In the genomic region with DNA sequence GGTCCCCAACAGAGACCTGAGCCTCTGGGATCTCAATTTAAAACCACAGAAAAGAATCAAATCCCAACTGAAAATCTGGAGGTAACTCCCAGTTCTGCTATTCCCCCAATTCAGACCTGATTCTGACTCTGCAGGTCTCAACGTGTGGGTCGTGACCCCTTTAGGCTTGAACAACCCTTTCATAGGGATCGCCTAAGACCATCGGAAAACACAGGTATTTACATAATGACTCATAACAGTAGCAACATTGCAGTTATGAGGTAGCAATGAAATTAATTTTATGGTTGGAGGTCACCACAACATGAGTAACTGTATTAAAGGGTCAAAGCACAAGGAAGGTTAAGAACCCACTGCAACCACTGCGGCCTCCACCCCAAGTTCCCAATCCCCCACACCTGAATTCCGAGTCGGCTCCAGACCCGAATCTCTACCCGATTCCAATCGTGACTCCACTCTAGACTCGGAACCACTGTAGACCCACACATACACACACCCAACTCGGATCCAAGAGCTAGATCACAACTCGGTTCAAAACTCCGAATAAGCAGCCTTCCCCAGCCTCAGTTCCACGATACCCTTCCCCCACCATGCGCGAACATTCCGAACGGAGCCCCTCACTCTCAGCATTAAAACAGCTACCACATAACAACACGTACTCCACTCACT, we compare ENCODE assay signal across 8 mouse cellular contexts.
A peak's percentile ranks its signal among the peaks of the same experiment; 100 is the strongest.
DNase-seq lines count a peak whose midpoint lies in the region; ATAC-seq and TF ChIP-seq lines count a peak whose summit lies in the region.

No protein-coding gene starts in this region.

- H3K4me1 ChIP-seq in kidney, embryonic 14.5 days (ENCODE audit: control insufficient read depth, insufficient read depth, low read length): peaks cover 8% of the 10 kb centered on the region; the same call in 1 of the 2 replicates
- peaks cover 27% of the 10 kb centered on the region for H3K4me1 ChIP-seq in G1E (ENCODE audit: insufficient read depth, low read depth, low read length)
- peaks cover 32% of the 10 kb centered on the region for H3K4me1 ChIP-seq in heart, embryonic 15.5 days (replicated peaks)
- H3K4me1 ChIP-seq in midbrain, embryonic 10.5 days: peaks cover 35% of the 10 kb centered on the region

- H3K27me3 ChIP-seq in kidney, embryonic 14.5 days (ENCODE audit: control insufficient read depth, insufficient read depth, low read length): no peaks in the 10 kb centered on the region
- no peaks in the 10 kb centered on the region for H3K27me3 ChIP-seq in G1E (ENCODE audit: insufficient read depth, low read length)
- H3K27me3 ChIP-seq in heart, embryonic 15.5 days: no peaks in the 10 kb centered on the region
- no peaks in the 10 kb centered on the region for H3K27me3 ChIP-seq in midbrain, embryonic 10.5 days (ENCODE audit: low read depth, poor library complexity, severe bottlenecking)

- H3K9me3 ChIP-seq in kidney, embryonic 14.5 days (ENCODE audit: control insufficient read depth, low read length): peaks cover 14% of the 10 kb centered on the region
- no peaks in the 10 kb centered on the region for H3K9me3 ChIP-seq in G1E (replicated peaks)
- H3K9me3 ChIP-seq in heart, embryonic 15.5 days (replicated peaks): 0 out of 2 replicates have a peak, but pooled peaks cover 3% of the 10 kb centered on the region
- H3K9me3 ChIP-seq in midbrain, embryonic 10.5 days (replicated peaks): peaks cover 18% of the 10 kb centered on the region

- no peaks in the 10 kb centered on the region for H3K36me3 ChIP-seq in kidney, embryonic 14.5 days (ENCODE audit: control insufficient read depth, insufficient read depth, low read length)
- H3K36me3 ChIP-seq in G1E (replicated peaks): peaks cover 20% of the 10 kb centered on the region
- H3K36me3 ChIP-seq in heart, embryonic 15.5 days: peaks cover 5% of the 10 kb centered on the region; the same call in 1 of the 2 replicates
- H3K36me3 ChIP-seq in midbrain, embryonic 10.5 days: peaks cover 17% of the 10 kb centered on the region

- 45% methylated on average over 20 of the region's 20 CpGs for WGBS in kidney, embryonic 14.5 days
- 39% methylated on average over 20 of the region's 20 CpGs for WGBS in heart, embryonic 15.5 days
- 56% methylated on average over 20 of the region's 20 CpGs for whole genome bisulfite sequencing in midbrain, embryonic 10.5 days

- no peak for DNase-seq in kidney, postnatal 14 days
- DNase-seq in G1E (ENCODE audit: low spot score): no peak
- DNase-seq in midbrain, embryonic 10.5 days (ENCODE audit: low spot score): peak; percentile 16
- no peak for DNase-seq in embryo, embryonic 9.5 days (ENCODE audit: extremely low spot score)
- DNase-seq in adrenal gland, postnatal 25 days: no peak
- DNase-seq in cerebellum, adult 8-10 months: no peak

- TF ChIP-seq CTCF in G1E (IDR thresholded peaks at IDR 0.05; ENCODE audit: low read depth, low read length): no peak

- H3K9ac ChIP-seq in kidney, embryonic 14.5 days (ENCODE audit: low read depth, low read length): peak overlapping the region; percentile 73
- peak overlapping the region; percentile 69 for H3K9ac ChIP-seq in heart, embryonic 15.5 days

- H3K4me2 ChIP-seq in kidney, embryonic 14.5 days (replicated peaks; ENCODE audit: low read depth, low read length): peak overlapping the region; percentile 52
- H3K4me2 ChIP-seq in heart, embryonic 15.5 days: peak overlapping the region; percentile 48

- peak overlapping the region; percentile 52 for H3K4me3 ChIP-seq in kidney, embryonic 14.5 days (ENCODE audit: low read length)
- H3K4me3 ChIP-seq in G1E (ENCODE audit: low read depth, low read length): peak overlapping the region; percentile 77
- H3K4me3 ChIP-seq in heart, embryonic 15.5 days: peak overlapping the region; percentile 62
- peak overlapping the region; percentile 60 for H3K4me3 ChIP-seq in midbrain, embryonic 10.5 days

- no peak for ATAC-seq in kidney, embryonic 14.5 days (ENCODE audit: low FRiP score, low TSS enrichment)
- no peak for ATAC-seq in G1E (ENCODE audit: extremely low read depth, insufficient number of reproducible peaks, low FRiP score, poor library complexity, severe bottlenecking)
- no peak for ATAC-seq in heart, embryonic 15.5 days (replicated peaks; ENCODE audit: insufficient number of reproducible peaks, insufficient read depth, low FRiP score, low read depth)

- peak overlapping the region; percentile 80; the same call in 1 of the 2 replicates for H3K27ac ChIP-seq in kidney, embryonic 14.5 days (ENCODE audit: low read depth, low read length)
- H3K27ac ChIP-seq in heart, embryonic 15.5 days: peak overlapping the region; percentile 81
- H3K27ac ChIP-seq in midbrain, embryonic 10.5 days (replicated peaks): peak overlapping the region; percentile 88
